Mouse (Mus musculus) 416B (cell line): ENCODE results near the gene Asl.

Experiments
- DNase-seq: peaks from one replicate; pipeline ENCODE4 v3.0.0; 2011; ENCODE audit warnings: low read depth

Gene Asl

DNA sequence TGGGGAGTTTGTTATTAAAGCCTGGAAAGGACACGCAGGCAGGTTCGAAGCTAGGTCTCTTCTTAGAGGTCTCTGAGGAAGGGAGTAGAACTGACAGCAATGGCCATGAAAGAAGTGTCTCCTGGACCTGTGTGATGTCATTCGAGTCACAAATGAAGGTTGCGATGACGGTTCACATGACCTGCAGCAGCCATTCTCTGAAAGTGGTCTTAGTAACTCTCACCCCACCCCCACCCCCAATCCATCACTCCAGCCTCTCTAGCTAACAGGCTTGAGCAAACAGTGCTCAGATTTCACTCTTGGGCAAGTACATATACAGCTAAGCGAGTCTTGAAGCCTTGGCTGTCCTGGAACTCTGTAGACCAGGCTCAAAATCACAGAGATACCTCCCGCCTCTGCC lies 25.8 kb downstream of the Asl start:
- no peak for DNase-seq

DNA sequence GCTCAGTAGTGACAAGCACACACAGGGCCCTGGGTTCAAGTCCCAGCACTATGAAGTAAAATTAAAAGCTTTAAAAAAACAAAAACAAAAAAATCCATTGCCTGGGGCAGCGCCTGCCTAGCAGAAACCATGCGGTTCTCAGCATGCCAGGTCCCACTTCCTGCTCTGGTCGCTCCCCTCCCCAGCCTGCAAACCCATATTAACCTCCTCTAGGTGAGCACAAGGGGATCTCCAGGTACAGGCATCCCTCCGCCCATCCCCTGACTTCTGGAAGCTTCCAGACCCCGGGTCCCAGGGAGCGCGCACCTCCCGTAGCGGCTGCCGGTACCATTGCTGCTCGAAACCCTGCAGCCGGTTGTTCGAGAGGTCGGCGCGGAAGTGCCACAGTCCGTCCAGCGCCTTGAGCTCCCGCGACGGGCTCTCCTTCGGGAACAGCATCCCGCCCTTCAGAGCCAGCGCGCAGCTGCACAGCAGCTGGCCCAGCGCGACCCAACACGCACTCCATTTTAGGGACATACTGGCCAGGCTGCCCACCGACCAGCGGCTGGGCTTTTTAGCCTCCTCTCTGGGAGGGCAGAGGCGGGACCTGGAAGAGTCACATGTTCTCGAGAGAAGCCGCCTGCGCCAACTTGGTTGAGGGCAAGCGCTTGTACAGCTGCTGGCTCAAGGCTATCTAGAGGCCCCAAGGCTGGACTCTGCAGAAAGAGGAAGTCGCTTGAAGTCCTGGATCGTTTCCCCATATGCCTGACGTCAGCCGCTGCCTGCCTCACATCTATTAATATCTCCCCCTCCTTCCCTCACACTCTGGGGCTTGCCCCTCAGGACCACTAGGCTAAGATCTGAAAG lies 26.5 kb downstream of the Asl start, which contains the start of gene Gusb:
Gusb (minus strand) TSS at position 749 of the 846 bp plus-strand sequence.
- DNase-seq: peak; percentile 99

DNA sequence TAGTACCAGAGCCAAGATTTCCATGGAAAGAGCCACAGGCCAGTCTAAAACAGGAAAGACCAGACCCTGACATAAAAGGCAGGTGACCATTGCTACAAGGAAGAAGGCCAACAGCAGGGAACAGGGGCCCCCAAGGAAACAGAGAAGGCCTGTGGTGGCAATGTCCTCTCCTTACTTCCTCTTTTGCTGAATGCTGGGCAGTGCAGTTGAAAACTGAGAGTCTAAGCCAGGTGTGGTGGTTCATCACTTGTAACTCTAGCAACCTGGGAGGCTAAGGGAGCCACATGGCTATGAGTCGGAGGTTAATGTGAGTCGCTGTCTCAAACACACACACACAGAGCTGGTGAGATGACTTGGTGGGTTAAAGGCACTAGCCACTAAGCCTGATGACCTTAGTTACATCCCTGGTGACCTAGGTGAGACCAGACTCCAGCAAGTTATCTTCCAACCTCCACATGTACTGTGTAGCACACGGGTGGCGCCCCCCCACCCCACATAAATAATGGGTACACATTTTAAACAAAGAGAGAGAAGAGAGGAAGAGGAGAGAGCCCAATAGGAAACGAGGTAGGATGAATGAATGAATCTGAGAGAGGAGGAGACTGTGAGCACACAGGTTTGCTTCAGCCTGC lies 27.6 kb downstream of the Asl start:
- peak; percentile 61 for DNase-seq

DNA sequence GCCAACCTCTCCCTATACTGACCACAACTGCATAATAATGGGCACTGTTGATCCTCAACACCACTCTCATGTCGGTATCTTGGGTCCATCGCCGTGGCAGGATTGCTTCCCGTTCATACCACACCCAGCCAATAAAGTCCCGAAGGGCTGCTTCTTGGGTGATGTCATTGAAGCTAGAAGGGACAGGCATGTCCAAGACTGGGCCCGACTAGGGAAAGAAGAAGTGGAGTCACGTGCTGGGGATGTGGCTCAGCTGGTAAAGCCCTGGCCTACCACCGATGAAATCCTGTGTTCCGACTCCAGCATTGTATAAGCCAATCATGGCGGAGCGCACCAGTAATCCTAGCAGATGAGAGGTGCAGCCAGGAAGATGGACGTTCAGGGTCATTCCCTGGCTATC lies 28.3 kb downstream of the Asl start:
- no peak for DNase-seq

DNA sequence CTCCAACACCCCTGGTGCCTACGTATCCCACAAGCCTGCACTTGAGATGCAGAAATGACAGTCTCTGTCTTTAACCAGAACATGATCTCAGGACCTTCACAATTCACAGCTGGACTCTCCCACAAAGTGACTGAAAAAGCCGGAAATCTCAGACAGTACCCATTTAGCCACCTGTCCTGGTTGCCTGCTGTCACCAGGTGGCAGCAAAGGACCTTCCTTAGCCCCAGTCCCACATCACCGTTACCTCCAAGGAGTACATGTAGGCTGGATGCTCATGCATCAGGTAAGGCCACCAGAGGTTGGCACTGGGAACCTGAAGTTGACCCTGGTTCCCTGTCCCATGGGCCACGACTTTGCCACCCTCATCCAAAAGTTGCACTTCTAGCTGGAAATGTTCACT lies 29.9 kb downstream of the Asl start:
- peak; percentile 71 for DNase-seq

DNA sequence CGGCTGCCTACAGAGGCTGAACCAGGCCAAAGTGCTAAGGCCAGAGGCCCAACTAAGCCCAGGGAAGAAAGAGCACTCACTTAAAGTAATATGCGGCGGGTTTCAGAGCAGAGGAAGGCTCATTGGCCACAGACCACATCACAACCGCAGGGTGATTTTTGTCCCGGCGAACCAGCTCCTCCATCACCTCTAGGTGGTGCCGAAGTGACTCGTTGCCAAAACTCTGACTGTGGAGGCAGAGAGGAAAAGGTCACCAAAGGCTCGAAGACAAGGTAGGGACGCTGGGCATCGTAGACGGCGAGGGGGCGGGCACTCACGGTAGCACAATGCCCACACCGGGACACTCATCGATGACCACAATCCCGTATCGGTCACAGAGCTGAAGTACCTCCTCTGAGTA lies 31.3 kb downstream of the Asl start:
- peak; percentile 55 for DNase-seq

DNA sequence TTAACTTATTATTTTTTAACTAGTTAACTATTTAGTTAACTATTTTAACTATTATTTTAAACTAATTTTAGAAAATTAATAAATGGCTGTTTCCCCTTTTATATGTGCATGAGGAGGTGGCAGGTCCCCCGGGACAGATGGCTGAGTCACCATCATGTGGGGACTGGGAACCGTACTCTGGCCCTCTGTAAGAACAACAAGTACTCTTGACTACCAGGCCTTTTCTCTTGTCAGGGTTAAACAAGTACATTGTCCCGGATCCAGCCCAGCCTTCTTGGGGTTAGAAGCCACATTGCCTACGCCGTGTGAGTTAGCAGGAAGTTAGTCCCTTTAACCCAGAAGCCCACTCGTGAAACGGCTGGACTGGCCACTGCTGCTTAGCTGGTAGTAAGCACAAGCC lies 34.1 kb downstream of the Asl start:
- no peak for DNase-seq

DNA sequence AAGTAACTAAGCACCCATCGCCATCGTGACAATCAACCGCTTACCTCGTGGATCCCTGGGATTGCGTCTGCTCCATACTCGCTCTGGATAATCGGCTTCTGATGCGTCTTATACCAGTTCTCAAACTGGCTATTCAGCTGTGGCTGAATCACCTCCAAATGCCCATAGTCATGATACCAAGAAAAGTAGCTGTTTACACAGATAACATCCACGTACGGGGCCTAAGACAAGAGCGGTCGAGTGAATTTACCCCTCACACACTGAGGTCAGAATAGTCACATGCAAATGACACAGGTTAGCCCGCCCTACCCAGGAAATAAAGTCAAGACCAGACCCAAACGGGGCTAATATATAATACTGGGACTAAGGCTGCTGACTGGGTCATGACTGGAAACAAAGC lies 35.7 kb downstream of the Asl start:
- no peak for DNase-seq

DNA sequence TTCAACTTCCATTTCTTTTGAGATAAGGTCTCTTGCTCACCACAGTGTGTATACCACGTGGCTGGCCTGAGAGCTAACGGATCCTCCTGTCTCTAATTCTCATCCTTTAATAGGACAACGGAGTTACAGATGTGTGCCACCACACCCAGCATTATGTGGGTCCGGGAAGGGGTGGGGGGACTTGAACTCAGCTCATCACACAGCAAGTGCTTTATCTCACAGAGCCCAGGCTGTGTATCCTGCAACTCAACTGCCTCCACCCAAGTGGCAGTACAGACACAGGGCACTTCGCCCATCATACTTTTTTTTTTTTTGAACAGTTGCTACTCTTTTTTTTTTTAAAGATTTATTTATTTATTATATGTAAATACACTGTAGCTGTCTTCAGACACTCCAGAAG lies 37.1 kb downstream of the Asl start:
- no peak for DNase-seq

DNA sequence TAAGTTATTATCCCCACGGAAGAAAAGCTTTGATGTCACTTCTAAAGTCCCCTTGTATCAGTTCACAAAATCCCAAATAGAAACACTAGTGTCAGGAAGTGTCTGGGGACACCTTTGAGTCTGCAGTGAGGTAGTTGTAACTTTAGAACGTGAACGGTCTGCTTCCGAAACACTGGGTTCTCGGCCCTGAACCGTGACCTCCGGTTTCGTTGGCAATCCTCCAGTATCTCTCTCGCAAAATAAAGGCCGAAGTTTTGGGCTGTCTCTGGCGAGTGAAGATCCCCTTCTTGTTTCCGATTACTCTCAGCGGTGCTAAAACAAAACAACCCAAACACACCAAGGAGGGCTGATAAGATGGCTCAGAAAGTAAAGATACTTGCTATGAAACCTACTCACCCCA lies 39.7 kb downstream of the Asl start:
- DNase-seq: no peak

DNA sequence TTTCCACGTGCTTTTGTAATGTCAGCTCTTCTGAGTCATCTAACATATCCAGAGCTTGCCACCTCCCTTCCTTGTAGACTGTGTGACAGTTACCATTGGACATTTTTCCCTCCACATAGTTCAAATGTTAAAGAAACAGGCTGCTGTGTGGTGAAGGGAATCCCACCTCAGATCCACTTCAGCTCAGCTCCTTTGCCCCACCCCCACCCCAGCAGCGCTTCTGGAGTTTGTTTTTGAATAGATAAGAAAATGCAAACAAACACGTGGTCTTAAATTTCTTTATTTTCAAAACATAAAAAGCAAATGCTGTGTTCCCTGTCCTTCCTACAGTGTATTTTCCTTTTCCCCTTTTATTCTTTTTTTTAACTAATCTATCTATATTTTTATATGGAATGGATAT lies 48.8 kb downstream of the Asl start:
- no peak for DNase-seq

DNA sequence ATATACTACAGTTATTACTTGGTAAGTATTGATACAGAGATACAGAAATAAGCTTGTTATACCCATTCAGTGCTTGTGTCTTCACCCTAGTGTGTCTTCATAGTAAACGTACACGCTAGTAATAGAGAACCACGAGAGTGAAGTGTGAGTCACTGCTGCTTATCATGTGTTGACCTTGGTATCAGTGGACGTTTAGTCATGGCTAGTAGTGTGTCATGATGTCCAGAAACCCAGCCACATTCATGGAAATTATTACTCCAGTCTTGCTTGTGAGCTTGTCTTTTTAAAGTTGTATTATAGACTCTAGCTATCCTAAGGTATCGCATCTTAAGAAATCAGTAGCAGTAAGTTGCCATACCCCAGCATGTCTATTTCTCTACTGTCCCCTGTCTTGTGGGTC lies 50.4 kb downstream of the Asl start:
- DNase-seq: peak; percentile 94

DNA sequence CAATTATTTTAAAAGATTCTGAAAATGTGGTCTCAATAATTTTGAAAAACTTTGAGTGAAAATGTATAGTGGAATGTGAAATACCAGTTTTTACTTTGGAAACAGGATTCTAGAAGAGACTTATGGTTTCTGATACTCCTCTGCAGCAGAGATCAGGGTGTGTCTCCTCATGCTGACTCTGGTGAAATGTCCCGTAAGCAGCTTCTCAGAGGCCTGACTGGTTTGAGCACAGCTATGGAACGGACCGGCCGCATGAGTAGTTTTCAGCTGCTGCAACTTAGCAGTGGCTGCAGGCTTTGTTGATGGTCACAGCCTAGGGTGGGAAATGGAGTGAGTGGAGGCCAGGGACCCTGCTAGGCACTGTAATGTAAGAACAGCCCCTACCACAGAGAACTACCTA lies 51.3 kb downstream of the Asl start:
- no peak for DNase-seq

DNA sequence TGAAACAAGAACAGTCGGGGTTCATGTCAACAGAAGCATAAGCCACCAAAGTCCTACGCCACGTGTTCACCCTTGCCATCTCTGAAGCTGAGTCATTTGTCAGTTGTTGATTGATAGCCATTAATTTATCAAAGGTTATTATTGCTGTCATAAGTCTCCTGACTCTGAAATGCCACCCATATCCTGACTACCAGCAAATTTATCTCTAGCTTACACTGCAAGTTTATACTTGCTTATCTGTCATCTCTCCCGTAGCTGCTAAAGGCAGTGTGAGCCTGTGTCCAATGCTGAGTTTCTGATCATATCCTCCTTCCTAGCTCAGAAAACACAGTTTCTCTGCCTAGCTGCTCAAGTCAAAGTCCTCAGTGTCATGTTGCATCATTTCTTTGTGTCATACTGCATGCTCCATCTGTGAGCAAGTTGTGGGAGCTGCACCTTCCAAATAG lies 54.2 kb downstream of the Asl start:
- DNase-seq: peak; percentile 63

DNA sequence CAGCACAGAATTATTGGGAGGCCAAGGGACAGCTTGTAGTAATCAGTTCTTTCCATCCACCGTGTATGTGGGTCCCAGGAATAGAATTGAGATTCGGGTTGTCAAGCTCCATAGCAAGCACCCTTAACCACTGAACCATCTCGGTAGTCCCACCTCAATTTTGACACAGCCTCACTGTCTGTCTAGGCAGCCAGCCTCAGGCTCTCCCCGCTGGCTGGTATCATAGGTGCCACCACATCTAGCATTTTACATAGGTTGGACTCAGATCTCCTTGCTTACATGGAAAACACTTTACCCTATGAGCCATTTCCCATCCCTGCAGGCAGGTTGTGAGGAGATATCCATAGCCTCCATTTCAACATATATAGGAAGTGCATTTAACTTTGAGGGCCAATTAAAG lies 54.7 kb downstream of the Asl start:
- DNase-seq: no peak

DNA sequence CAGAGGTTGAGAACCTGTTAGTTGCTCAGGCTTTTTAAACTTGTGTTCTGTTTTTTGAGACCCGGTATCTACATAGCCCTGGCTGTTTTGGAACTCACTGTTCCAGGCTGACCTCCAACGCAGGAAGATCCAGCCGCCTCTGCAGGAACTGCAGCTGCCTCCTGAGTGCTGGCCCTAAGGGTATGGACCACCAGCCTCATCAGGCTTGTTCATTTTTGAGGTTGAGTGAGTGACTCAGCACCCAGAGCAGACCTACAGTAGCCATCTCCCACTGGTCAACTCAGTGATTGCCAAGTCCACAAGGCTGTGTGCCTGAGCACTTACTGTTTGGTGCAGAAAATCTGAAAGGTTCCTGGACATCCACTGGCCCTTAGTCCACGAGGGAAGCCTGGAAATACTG lies 57.6 kb downstream of the Asl start:
- peak; percentile 76 for DNase-seq

DNA sequence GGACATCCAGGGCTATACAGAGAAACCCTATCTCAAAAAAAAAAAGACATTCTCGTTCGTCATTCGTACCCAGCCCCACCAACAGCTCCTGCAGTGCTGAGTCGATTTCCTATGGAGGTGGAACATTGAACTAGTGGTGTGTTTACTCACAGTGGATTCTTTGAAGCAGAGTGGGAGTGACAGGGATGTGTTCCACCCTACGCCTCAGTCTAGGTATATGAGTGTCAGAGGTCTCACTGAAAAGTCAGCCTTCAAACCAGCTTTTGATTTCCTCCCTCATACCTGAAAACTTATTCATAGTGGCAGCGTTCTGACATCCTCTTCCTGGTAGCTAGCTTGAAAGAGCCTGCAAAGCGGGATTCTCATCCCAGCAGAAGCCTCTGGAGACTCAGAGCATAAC lies 60.6 kb downstream of the Asl start:
- no peak for DNase-seq

DNA sequence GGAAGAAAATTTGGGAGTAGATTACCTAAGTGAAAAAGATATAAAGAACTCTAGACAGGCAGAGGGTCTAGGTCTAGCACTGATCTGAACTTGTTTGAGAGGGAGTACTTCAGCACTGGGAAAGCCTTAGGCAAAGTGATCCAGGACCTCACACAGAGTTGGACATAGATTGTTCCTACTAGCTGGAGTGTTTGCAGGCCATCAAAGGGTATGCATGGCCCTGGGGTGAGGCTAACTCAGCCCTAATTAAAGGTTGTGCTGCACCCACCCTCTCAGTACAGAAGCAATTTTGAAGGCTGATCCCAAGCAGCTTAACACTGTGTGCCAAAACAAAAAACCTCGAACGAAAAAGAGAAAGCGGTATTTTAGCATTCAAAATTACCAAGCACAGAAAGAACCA lies 62.6 kb downstream of the Asl start:
- DNase-seq: no peak

DNA sequence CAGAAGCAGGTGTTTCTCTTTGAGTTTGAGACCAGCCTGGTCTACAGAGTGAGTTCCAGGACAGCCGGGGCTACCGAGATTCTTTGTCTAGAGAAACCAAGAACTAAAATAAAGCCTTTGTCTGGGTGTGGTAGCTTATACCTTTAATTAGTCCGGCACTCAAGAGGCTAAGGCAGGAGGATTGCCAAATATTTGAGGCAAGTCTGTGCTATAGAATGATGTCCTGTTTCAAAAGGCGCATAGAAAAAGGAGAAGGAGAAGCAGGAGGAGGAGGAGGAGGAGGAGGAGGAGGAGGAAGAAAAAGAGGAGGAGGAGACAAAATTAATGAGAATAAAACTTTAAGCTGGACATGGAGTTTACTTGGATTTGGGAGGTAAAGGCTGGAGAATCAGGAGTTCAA lies 65.8 kb downstream of the Asl start:
- DNase-seq: no peak
